Mouse (Mus musculus) heart, postnatal 36 days (tissue): ENCODE measurements around the gene Snd1. TPM values are rescaled to one million over a fixed set of nuclear protein-coding genes. Genes with fewer than 3 reads are reported as not detected.
A peak's percentile ranks its signal among the peaks of the same experiment; 100 is the strongest.

ENCODE experiments used
- DNase-seq, 2 experiments: peaks; one replicate each; pipeline ENCODE4 v3.0.0; 2021 to 2022
- intact Hi-C: fragments of 180-260 bp; cut with DNase I; formaldehyde crosslinking; loops from one replicate; pipeline ENCODE4 v1.15.1; 2025
- total RNA-seq, 2 experiments: library from RNA; stranded (reverse); gene quantifications; 2 replicates each; pipeline ENCODE4 v1.2.3; 2021

Snd1 gene
- total RNA-seq, 2 experiments from 2014 or later = 75.0 to 78.1 TPM

DNA sequence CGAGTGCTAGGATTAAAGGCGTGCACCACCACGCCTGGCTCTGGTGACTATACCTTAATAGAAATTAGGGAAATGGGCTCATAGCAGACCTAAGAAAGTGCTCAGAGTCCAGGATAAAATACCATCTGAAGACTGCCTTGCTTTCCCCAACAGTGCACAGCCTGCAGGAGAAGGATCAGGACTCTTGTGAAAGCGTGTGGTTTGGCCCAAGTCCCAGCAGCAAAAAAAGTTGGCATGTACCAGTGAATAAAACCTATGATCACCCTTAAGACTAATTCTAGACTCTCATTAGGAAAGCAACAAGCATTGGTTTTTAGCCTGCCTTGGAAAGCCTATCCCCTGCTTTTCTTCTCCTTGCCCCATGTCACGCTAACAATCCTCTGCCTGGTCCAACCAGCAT is 348.9 kb downstream of the Snd1 start:
- intact Hi-C loops = no loop called here
- DNase-seq = peak in 1 of 2 experiments; percentile 40

DNA sequence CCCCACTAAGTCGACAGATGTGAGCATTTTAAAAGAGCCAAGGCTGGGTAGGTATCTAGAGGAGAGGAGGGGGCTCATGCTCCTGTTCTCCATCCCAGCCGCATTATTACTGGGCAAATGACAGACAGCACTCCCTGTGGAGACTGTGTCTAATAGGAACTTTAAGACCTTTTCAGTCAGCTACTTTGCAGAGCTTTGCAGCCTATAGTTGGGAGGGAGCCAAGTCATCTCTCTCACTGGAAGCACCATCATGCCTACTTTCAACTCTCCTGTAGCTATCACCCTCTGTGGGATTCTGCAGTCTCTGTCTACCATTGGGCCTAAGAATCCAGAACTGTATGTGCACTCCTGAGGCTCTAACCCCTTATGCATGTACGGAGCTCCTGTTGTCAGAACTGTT is 351.0 kb downstream of the Snd1 start:
- no peak for DNase-seq
- intact Hi-C loops = no loop called here

DNA sequence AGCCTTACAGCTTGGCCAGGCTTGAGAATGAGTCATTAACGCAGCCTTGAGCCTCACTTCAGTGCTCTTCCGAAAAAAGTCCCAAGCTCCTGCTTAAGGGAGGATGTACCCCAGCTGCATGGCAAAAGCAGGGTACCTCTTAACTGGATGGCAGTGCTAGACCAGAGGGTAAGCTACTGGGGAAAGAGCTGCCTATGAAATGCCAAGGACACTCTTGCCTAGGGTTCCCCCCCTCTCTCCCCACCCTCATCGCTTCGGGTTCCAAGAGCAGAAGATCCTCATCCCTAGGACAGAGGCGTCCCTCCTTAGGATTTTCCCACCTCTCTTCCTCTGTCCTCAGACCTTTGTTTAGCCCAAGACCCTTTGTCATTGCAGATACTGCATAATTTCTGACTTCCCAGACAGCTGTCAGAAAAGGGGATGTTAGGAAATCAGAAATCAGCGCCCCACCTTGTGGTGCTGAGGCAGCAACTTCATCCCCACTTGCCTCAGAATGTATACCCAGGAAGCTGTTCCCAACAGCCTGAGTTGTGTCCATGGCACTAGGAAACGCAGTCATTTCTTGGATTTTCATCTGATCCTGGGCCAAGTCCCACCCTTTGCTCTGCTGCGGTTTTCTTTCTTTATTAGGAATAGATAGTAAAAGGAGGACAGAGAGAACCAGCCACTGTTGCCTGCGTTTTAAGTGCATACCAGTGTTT is 351.9 kb downstream of the Snd1 start:
- intact Hi-C loops = no loop called here
- no peak for DNase-seq

DNA sequence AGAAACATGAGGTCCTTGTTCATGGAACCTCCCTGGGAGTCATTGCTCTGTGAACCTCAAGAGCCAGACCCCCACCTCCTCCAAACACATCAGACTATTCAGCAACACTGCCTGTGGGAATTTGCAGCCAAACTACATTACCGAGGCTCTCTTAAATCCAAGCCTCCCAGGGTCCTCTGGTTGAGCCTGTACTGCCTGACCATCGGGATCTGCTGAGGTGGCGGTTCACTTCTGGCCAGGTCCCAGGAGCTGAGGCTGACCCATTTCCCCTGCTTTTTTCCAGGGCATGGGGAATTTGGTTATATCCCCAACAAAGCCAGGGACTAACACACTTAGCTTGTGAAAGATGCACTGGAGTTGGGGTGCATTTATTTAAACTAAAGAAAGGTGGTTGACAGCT is 352.6 kb downstream of the Snd1 start:
- no peak for DNase-seq
- intact Hi-C loops = no loop called here

DNA sequence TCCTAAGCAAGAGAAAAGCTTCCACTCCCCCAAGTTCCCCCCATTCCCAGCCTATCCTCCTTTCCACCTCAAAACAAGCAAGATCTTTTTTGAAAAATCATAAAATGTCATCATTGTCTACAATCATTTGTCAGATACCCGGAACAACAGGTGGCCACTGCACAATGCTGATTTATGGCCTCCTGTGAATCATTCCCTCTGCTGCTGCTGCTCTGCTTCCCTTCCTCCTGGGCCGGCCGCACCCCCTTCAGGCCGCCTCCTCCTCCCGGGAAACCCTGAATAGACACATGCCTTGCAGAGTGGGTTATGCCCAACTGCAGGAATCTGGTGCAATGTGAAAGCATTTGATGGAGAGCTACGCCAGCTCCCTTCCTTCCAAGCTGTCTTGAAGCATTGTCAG is 353.7 kb downstream of the Snd1 start:
- no peak for DNase-seq
- intact Hi-C loops = no loop called here

DNA sequence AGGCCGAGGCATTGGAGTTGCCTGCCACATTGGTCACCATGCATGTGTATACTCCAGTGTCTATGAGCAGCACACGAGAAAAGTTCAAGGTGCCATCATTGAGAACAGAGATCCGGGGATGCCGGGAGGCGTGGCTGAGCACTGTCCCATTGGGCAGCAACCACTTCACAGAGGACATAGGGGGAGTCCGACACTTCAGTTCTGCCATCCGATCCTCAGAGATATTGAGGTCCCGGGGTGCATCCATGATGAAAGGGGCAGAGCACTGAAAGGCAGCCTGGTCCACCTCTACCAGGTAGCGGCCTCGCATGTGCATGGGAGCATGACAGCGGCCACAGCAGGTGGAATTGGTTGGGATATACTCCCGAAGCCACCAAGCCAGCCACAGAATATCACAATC is 355.4 kb downstream of the Snd1 start:
- no peak for DNase-seq
- intact Hi-C loops = no loop called here

DNA sequence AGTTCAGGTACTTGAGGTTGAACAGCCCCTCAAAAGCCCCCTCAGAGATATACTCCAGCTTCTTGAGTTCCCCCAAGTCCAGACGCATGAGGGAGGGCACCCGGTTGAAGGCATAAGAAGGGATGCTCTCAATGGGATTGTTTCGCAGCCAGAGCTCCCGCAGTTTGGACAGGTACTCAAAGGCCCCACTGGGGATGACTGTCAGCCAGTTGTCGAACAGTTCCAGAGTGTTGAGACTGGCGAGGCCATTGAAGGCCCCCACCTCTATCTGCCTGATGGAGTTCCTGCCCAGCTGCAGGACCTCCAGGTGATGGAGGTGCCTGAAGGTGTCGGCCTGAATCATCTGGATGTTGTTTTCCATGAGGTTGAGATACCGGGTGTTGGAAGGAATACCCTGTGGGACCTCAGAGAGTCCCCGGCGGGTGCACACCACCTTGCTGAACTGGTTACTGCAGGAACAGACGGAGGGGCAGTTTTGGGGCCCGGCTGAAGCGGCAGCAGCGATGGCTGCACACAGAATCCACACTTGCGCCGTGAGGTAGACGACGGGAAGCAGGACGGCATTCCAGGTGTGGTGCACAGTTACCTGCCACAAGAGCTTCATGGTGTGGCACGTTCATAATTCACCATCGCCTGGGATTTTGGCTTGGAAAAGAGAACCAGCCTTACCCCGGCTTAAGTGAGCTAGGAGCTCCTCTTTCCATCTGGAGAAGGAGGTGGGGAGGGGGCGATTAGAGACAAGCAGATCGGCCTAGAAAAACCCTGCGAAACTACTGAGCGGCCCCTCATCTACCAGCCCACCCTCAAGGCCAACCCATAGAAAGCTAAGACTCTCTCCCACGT is 356.3 kb downstream of the Snd1 start, which contains the start of gene Lrrc4:
TSS of gene Lrrc4 (minus strand) at position 737 of the 843 bp plus-strand sequence.
- DNase-seq = no peak
- intact Hi-C loops = no loop called here

DNA sequence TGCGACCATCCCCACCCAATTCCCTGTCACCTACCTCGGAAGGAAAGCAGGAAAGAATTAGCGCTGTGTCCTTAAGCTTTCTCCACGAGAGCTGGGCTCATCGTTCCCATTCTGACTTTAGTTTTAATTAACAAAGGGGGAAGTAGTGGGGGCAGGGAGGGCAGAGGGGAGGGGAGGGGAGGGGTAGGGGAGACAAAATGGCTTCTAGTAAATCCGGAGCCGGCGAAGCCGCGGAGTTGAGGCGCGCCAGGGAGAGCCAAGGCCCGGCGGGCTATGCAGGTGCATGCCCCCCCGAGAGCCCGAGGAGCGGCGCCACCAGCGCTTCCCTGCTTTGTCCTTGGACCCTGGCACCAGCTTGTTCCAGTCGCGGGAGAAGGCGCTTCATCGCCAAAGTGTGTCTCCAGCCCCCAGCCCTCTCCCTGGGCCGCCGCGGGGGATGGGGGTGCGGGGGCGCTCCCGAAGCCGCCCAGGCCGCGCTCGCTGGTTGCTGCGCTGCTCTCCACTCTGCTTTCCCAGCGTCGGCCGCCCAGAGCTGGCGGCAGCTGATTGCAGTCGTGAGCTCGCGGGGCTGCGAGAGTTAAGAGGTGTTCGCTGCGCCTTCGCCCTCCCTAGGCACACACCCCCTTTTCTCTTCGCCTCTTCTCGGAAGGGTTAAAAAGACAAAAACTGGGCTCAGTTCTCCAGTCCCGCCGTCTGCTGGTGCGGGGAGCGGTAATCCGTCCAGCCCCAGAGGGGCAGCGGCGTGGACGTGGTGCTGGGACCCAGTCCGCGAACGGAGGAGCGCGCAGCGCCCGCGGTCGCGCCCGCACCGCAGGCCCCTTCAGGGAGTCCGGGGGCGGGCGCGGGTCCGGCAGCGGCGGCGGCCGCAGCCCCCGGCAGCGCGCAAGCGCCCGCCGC is 357.2 kb downstream of the Snd1 start:
- intact Hi-C loops = no loop called here
- DNase-seq = peak in 1 of 2 experiments; percentile 39

DNA sequence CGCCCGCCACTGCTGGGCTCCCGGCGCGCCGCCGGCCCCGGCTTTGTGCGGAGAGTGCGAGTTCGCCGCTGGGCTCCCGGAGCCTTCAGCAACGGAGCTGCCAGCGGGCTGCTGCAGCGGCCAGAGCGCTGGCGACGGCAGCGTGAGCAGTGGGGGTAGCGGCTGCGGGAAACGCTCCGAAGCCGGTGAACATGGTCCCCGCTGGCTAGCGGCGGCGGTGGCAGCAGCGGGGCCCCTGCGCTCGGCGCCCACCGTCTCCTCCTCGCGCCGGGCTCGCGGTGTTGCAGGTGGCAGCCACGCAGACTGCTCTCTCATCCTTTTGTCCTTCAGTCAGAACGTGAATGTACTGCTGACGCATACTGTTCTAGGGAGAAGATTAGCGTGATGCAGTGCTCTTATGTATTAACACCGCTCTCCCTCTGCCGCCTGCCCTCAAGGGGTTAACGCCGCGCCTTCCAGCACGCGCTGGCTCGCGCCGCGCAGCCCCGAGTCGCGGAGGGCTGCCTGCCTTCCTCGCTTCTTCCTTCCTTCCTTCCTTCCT is 357.9 kb downstream of the Snd1 start:
- intact Hi-C loops = no loop called here
- DNase-seq = peak; percentile 31 to 45

DNA sequence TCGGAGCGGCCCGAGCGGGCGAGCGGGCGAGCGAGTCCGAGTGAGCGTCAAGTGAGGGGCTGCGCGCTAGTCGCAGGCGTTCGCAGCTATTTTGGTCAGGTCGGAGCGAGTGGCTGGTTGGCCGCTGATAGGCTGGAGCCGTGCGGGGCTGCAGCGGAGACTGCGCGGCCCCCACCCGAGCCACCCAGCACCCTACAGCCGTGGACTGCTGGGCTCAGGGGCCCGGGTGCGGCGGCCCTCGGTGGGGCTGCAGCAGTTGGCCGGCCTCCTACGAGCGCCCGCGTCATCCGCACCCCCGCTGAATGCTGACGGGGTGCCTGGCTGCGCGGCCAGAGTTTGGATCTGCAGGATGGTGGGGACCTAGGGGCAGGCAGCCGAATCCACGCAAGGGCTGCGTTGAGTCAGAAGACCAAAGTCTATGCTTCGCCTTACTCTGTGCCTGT is 358.5 kb downstream of the Snd1 start:
- intact Hi-C loops = no loop called here
- peak in 1 of 2 experiments; percentile 29 for DNase-seq

DNA sequence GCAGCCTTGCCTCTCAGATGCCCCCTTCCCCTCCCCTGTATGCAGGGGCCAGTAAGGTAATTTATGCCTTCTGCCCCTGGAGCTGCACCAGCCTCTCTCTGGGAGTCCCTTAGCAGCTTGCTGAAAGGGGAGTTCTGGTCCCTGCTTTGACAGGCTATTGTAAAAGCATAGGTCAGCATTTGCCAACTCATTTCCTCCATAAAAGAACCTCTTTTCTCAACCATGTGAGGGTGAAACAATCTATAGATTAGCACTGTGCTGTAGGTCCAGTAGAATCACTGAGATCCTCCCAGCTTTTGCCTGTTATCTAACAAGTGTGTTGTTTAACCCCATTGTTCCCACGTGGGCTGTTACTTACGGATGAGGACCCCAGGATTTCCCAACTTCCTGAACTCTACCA is 359.1 kb downstream of the Snd1 start:
- intact Hi-C loops = no loop called here
- DNase-seq = no peak

DNA sequence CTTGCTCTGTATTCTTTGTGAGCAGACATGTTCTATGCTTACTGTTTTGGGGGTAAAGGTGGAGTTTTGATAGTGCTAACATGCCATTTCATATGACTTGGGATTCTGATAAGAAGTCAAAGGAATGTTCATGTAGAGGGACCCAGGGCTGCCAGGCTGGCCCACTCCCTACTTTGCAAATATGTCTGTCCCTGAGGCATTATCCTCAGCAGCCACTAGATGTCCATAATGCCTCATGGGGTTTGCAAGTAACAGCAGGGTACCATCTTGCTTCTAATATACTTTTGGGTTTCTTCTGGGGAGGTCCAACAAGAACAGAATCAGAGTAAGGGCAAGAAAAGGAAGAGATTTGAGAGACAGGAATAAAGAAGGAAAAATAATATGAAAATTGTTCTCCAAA is 361.7 kb downstream of the Snd1 start:
- intact Hi-C loops = no loop called here
- no peak for DNase-seq

DNA sequence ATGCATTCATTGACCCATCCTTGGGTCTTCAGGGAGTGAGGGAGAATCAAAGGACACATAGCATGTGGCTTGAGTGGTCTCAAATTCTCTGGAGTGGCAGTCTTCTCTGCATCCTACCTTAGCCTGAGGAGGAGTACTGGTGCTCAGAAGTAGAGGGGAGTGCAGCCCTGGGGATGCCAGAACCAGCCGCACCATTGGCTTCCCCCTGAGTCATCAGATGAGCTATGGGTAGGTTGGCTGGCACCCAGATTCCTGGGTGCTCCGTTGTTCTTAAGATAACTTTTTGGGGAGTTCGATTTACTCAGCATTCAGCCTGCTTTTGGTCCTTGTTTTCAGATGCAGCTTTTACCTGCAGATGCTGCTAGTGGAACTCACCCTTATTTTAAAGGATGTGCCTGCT is 366.6 kb downstream of the Snd1 start:
- no peak for DNase-seq
- intact Hi-C loops = no loop called here

DNA sequence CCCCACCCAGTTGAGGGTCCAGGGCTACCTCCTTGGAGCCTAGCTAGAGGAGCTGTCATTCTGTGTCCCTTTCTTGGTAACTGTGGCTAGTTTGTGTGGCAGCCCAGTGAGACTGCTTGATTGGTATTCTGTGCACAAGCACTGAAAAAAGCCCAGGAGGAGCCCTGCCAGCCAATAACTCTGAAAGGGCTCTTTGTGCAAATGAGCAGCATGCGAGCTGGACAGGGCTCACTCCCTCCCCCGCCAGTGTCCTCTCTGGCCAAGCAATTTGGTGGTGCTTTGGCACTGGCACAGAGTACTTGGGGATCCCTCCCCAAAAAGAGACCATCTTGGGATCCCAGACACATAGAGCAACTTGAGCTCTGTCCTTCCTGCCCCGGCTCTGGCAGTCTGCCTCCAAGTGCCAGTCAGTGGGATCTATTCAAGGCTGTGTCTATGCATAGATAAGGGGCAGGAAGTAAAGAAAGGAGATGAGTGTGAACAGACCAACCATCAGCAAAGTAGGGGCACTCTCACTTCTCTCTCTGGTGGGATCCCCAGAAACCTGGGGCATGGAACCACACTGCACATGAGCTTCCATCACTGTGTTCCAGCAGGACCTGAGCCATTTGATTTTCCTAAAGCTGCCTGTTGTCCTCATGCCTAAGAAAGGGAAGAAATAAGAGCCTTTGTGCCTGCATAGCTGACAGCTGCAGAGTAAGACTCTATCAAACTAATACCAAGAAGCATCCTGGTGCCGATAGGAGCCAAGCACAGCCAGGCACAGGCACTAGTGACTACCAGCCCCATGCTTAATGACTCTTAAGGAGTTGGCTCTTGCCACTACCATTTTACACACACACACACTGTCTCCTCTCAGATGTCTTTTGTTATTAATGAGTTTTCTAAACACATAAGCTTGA is 367.7 kb downstream of the Snd1 start:
- no peak for DNase-seq
- intact Hi-C loops = no loop called here

DNA sequence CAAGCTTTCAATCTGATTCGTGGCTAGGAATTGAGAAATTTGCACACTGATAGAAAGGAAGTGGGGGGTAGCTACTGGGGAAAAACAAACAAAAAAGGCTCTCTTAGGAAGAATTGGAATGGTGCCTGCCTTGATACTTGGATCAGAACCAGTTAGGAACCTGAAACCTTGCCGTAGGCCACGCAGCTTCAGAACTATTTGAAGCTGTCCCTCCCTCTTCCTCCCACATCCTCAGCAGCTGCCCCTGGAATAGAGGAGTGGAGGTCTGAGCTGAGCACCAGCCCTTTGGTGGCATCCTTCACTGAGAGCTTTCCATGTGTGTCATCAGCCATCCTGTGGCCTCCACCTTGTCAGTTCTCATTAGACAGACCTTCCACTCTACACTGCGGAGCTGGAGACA is 370.7 kb downstream of the Snd1 start:
- intact Hi-C loops = no loop called here
- no peak for DNase-seq

DNA sequence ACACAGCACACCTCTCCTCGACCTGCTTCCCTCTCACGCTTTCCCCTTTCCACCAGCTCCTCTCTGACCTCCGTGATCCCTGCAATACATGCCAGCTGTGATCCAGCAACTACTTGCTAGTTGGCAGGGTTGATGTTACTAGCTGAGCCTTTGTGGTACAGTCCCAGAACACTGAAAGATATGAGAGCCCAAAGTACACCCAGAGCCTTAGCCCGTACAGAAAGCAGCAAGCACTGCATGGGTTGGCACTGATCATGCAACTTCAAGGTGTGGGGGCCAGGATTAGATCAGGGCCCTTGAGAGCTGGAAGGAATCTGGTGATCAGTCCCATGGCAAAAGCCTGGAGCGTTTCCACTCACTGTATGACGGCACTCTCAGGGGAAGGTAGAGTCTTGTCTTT is 372.7 kb downstream of the Snd1 start:
- intact Hi-C loops = no loop called here
- no peak for DNase-seq

DNA sequence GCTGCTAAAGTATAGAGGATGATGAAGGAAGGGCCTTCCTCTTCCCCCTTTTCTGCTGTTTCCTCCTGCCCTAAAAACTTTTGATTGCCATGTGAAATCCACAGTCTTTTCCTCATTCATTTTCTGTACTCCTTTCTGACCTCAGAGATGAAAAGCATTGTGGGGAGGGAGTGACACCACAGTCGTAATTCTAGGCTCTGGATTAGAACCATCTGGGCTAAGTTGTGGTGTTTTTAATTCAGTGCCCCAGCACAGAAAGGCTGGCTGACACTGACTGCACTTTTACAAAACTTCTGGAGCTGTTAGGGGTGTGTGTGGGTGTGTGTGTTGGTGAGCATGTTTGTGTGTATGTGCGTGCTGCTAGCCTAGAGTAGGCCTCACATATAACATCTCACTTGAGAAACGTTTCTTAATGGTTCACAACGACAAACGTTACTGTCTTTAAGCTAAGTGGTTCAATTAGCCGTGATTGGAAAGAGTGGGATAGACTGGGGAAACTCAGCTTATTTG is 373.4 kb downstream of the Snd1 start:
- intact Hi-C loops = no loop called here
- no peak for DNase-seq

DNA sequence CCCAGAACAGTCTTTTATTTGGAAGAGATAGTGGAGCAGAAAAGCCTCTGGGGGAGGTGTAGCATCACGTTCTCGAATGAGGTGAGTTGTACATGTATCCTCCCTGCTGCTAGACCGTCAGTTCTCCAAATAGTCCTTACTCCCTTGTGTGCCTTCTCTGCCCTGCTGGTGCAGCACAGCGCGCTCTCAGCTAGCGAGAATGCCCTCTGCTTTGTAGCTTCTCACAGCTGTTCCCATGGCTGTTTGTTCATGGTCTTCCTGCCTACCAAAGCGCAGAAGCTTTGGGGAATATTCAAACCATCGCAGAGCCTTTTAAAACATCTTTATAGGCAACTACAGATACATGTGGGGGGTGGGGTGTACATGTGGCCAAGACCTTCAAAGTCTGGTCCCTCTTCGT is 374.0 kb downstream of the Snd1 start:
- DNase-seq = no peak
- intact Hi-C loops = no loop called here

DNA sequence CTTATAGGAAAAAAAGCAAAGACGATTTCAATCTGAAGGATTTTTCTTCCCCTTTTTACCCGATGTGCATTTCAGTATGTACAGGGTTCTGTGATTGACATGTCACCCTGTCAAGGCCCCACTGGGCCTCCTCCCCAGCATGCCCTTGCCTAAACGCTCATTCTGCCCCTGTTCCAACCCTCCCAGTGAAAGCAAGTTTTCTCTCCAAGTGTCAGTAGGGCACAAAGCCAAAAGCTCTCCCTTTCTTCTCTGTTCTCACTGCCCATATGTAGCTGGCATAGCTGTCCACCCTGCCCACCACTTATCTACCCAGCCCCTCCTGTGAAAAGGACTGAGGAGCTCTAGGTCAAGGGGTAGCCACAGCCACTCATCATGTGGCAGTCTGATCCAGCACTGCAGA is 374.4 kb downstream of the Snd1 start:
- intact Hi-C loops = no loop called here
- no peak for DNase-seq
